Mouse (Mus musculus) thymus, adult 2 months (tissue): Measurements from ENCODE around the gene Mid2.

Experiments used
- CTCF ChIP-seq: fragments of 200-500 bp; IDR thresholded peaks from 2 replicates; pipeline ENCODE4 v1.5.1; 2012; ENCODE audit warnings: mild to moderate bottlenecking, control low read depth, low read length, moderate library complexity, borderline replicate concordance; ENCODE audit not compliant: control insufficient read depth, poor library complexity, insufficient read depth; ENCODE audit errors: extremely low read depth
- POLR2A ChIP-seq: fragments of 200-500 bp; IDR thresholded peaks from 2 replicates; pipeline ENCODE4 v1.6.1; 2012; ENCODE audit warnings: mild to moderate bottlenecking, low read length, control low read depth, moderate library complexity; ENCODE audit not compliant: control insufficient read depth, poor library complexity, insufficient read depth; ENCODE audit errors: extremely low read depth

DNA sequence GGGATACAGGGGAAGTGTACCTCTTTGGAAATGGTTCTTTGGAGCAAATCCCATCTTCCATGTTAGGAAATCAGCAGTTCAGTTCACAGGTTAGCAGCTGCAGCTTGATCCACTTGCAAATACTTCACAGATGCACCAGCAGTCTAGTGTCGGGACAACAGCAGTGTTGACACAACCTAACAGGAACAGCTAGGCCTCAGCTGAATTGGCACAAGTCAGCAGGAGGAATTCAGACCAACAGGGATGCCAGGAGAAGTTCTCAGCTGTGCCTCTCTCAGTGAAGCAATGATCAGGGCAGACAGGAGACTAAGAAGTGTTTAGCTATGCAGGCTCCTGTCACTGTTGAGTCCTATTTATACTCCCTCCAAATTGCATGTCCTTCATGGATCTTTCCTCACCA, 105.4 kb downstream of the Mid2 start:
- TF ChIP-seq CTCF (no peak), POLR2A (no peak)
